Comparison of ENCODE assay signal across 10 mouse cellular contexts in genomic region chr3:70003955-70004354, GRCm38 (mm10). TPM values are rescaled to one million over a fixed set of nuclear protein-coding genes. Genes with fewer than 3 reads are reported as not detected.
DNase-seq lines count a peak whose midpoint lies in the region; ATAC-seq and TF ChIP-seq lines count a peak whose summit lies in the region.
"Had no signal": no experiment of that assay in that cellular context is flagged by ENCODE, and none has a peak within 500 bp of the region (broad histone marks: within the 10 kb centered on the region; RNA-seq: fewer than 3 reads in every experiment).

No protein-coding gene starts in this region.

- ATAC-seq in common myeloid progenitor, adult 5-6 weeks (replicated peaks; ENCODE audit: low read depth, poor library complexity, severe bottlenecking) = 0 out of 2 replicates have a peak, but pooled peaks have one; percentile 60
- no peak for ATAC-seq in midbrain, postnatal 0 days (ENCODE audit: low FRiP score)

- 34% methylated on average over 7 of the region's 7 CpGs for WGBS in hindbrain, embryonic 10.5 days
- 35% methylated on average over 7 of the region's 7 CpGs for WGBS in midbrain, postnatal 0 days

- intact Hi-C loops in left cerebral cortex, adult 2 months (cut with DNase I) = no loop called here
- intact Hi-C loops in left cerebral cortex, postnatal 36 days (cut with DNase I) = no loop called here
- intact Hi-C loops in heart, postnatal 36 days (cut with DNase I) = no loop called here

- no peaks in the 10 kb centered on the region for H3K36me3 ChIP-seq in hindbrain, embryonic 10.5 days
- no peaks in the 10 kb centered on the region for H3K36me3 ChIP-seq in midbrain, postnatal 0 days (ENCODE audit: insufficient read depth, low read length)

- H3K4me1 ChIP-seq in hindbrain, embryonic 10.5 days (replicated peaks) = 0 out of 2 replicates have a peak, but pooled peaks cover 4% of the 10 kb centered on the region
- H3K4me1 ChIP-seq in midbrain, postnatal 0 days (ENCODE audit: insufficient read depth, low read length) = no peaks in the 10 kb centered on the region

- H3K4me2 ChIP-seq in midbrain, postnatal 0 days (ENCODE audit: low read depth, low read length, poor library complexity, severe bottlenecking) = no peak overlapping the region

- no peak overlapping the region for H3K4me3 ChIP-seq in left cerebral cortex, adult 2 months
- H3K4me3 ChIP-seq in hindbrain, embryonic 10.5 days = no peak overlapping the region
- H3K4me3 ChIP-seq in midbrain, postnatal 0 days (ENCODE audit: low read depth, low read length) = no peak overlapping the region

- TF ChIP-seq CTCF in left cerebral cortex, adult 2 months (IDR thresholded peaks at IDR 0.05) = peak; percentile 38
- peak; percentile 63 for TF ChIP-seq CTCF in midbrain, postnatal 0 days (IDR thresholded peaks at IDR 0.05)

- H3K9me3 ChIP-seq in hindbrain, embryonic 10.5 days = no peaks in the 10 kb centered on the region
- no peaks in the 10 kb centered on the region for H3K9me3 ChIP-seq in midbrain, postnatal 0 days (ENCODE audit: low read length)

- no peak overlapping the region for H3K27ac ChIP-seq in left cerebral cortex, adult 2 months
- no peak overlapping the region for H3K27ac ChIP-seq in hindbrain, embryonic 10.5 days
- no peak overlapping the region for H3K27ac ChIP-seq in midbrain, postnatal 0 days (ENCODE audit: low read depth, low read length)

- no peaks in the 10 kb centered on the region for H3K27me3 ChIP-seq in hindbrain, embryonic 10.5 days (ENCODE audit: insufficient read depth, poor library complexity, severe bottlenecking)
- no peaks in the 10 kb centered on the region for H3K27me3 ChIP-seq in midbrain, postnatal 0 days (ENCODE audit: insufficient read depth, low read length)

- no peak for DNase-seq in left cerebral cortex, adult 2 months (ENCODE audit: extremely low spot score in 1 of 2, low spot score in 2 of 2)
- no peak for DNase-seq in left cerebral cortex, postnatal 36 days (ENCODE audit: low spot score in 2 of 2)
- peak; percentile 63 for DNase-seq in hindbrain, embryonic 10.5 days (ENCODE audit: low spot score)
- DNase-seq in midbrain, postnatal 0 days (ENCODE audit: low spot score) = no peak
- no peak for DNase-seq in natural killer cell, adult 2 months (ENCODE audit: low spot score in 2 of 2)
- no peak for DNase-seq in heart, postnatal 36 days
- DNase-seq in urinary bladder, postnatal 10 days (ENCODE audit: low spot score) = no peak

- H3K9ac ChIP-seq in midbrain, postnatal 0 days (replicated peaks; ENCODE audit: low read length, poor library complexity, severe bottlenecking) = no peak overlapping the region

RNA-seq across cellular contexts. Expression of gene Otol1, which starts 3.5 kb away (rescaled TPM):
- not detected for total RNA-seq in left cerebral cortex, adult 2 months (2021)
- total RNA-seq in left cerebral cortex, postnatal 36 days (2021) = not detected
- total RNA-seq in common myeloid progenitor, adult 5-6 weeks (2017) = not detected in 2 replicates
- 0.09 and 1.3 TPM in 2 replicates for polyA plus RNA-seq in hindbrain, embryonic 10.5 days (2016; fragmentation: Nextera tagmentation; extraction: Ambion mirVana)
- not detected in 2 replicates for total RNA-seq in midbrain, postnatal 0 days (2014; rRNA removed)
- polyA plus RNA-seq in midbrain, postnatal 0 days (2015; fragmentation: Nextera tagmentation; extraction: Ambion mirVana) = not detected in 2 replicates
- total RNA-seq in heart, postnatal 36 days (2021) = not detected
- total RNA-seq: left cerebral cortex, postnatal 10 days had no signal
- polyA plus RNA-seq: stomach, embryonic 16.5 days had no signal
